Mouse (Mus musculus) hindbrain, embryonic 13.5 days (tissue): Measurements from ENCODE around the gene Gtdc1. TPM values are rescaled to one million over a fixed set of nuclear protein-coding genes. Genes with fewer than 3 reads are reported as not detected.

Experiments used
- ATAC-seq: fragments of 200-750 bp; cut with Nextera tagmentation; 2 replicates; pipeline ENCODE4 v1.8.0; 2017; ENCODE audit warnings: moderate TSS enrichment; ENCODE audit not compliant: low FRiP score
- H3K27ac ChIP-seq: fragments of 300-500 bp; sonication (generic); 2 replicates; pipeline ENCODE4 v1.5.1; 2015; ENCODE audit warnings: inconsistent platforms, mild to moderate bottlenecking, moderate library complexity
- H3K27me3 ChIP-seq: fragments of 300-500 bp; sonication (generic); 2 replicates; pipeline ENCODE4 v1.6.1; 2015; ENCODE audit warnings: mild to moderate bottlenecking, inconsistent platforms
- H3K36me3 ChIP-seq: fragments of 300-500 bp; sonication (generic); 2 replicates; pipeline ENCODE4 v1.6.1; 2015; ENCODE audit warnings: mild to moderate bottlenecking, inconsistent platforms
- H3K4me1 ChIP-seq: fragments of 300-500 bp; sonication (generic); replicated peaks from 2 replicates; pipeline ENCODE4 v1.6.1; 2015; ENCODE audit warnings: inconsistent platforms
- H3K4me2 ChIP-seq: fragments of 300-500 bp; sonication (generic); 2 replicates; pipeline ENCODE4 v1.6.1; 2015; ENCODE audit warnings: inconsistent platforms, mild to moderate bottlenecking, moderate library complexity
- H3K4me3 ChIP-seq: fragments of 300-500 bp; sonication (generic); 2 replicates; pipeline ENCODE4 v1.5.1; 2015; ENCODE audit warnings: mild to moderate bottlenecking, inconsistent platforms
- H3K9ac ChIP-seq: fragments of 300-500 bp; sonication (generic); 2 replicates; pipeline ENCODE4 v1.6.1; 2015; ENCODE audit warnings: mild to moderate bottlenecking, inconsistent platforms
- H3K9me3 ChIP-seq: fragments of 300-500 bp; sonication (generic); 2 replicates; pipeline ENCODE4 v1.6.1; 2016; ENCODE audit warnings: inconsistent platforms
- whole genome bisulfite sequencing: fragments of 180-500 bp; shearing (Covaris S2); methylation state at CpG from one replicate; pipeline ENCODE4 v1.1.7; 2015; 5-methylcytosine and 5-hydroxymethylcytosine counted together
- polyA plus RNA-seq: library from polyadenylated mRNA; unstranded; fragments of >200 nt; fragmentation: Nextera tagmentation; extraction: Ambion mirVana; gene quantifications from 2 replicates; pipeline ENCODE4 v1.2.1, GENCODE M21; 2015

The Gtdc1 gene
- polyA plus RNA-seq, 1 experiment from 2014 or later, result 21.0 TPM

DNA sequence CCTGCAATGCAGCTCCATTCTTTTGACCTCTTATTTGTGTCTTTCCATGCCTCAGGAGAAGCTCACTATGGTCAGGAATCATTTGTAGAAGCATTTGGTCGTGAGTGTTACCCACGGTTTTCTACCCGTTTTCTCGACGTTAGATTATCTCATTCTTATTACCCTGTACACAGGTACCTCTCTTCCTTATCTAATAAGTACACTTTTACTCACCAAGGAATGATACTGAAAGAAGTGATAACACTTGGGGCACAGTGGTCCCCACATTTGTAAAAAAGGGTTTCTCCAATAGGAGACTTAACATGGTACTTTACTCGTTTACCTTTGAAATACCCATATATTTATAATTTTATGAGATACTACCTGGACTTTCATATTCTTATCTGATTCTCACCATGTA is 28.0 kb upstream of the Gtdc1 start:
- 93% methylated on average over 6 of the region's 6 CpGs for whole genome bisulfite sequencing
- Histone ChIP-seq H3K36me3 (no peaks in the 10 kb centered on the region), H3K4me3 (no peak overlapping the region), H3K9ac (no peak overlapping the region), H3K27me3 (no peaks in the 10 kb centered on the region), H3K4me1 (no peaks in the 10 kb centered on the region), H3K4me2 (no peak overlapping the region), H3K9me3 (no peaks in the 10 kb centered on the region), H3K27ac (no peak overlapping the region)
- ATAC-seq, result no peak

- Histone ChIP-seq H3K9ac (no peak overlapping the region), H3K27me3 (no peaks in the 10 kb centered on the region), H3K4me1 (no peaks in the 10 kb centered on the region), H3K36me3 (no peaks in the 10 kb centered on the region), H3K9me3 (no peaks in the 10 kb centered on the region), H3K4me2 (no peak overlapping the region), H3K4me3 (no peak overlapping the region), H3K27ac (no peak overlapping the region)
- no peak for ATAC-seq
- WGBS, result 90% methylated on average over 1 of the region's 1 CpGs
Measured at GRCm38 (mm10) chr2:44954180-44954579, 26.7 kb upstream of the Gtdc1 start.

DNA sequence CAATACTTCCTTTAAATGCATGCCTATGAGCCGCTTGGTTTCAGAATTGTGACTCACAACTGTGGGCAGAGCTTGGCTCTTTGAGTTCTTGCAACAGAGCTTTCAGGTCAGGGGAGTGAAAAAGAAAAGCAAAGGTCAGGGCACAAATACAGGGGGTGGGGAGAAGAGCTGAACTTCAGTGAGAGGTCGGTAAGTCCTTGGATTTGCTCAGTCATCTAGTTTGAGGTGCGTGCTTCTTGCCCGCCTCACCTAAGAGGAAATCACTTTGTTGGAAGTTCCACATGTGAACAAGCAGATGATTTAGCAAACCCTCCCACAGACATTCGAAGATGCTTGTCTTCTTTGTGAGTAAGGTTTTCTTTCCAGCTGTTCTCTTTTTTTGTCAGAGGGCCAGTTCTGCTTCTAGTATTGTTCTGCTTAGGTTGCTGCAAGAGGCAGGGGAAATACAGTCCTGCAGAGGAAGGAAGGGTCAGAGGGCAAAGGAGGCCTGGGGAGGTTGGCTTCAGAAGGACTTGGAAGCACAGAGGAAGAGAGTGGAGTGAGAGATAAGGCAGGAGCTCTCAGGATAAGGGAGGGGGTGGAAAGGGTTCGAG is 25.5 kb upstream of the Gtdc1 start:
- Histone ChIP-seq H3K4me1 (no peaks in the 10 kb centered on the region), H3K9me3 (no peaks in the 10 kb centered on the region), H3K27ac (no peak overlapping the region), H3K4me3 (no peak overlapping the region), H3K27me3 (no peaks in the 10 kb centered on the region), H3K36me3 (no peaks in the 10 kb centered on the region), H3K9ac (no peak overlapping the region), H3K4me2 (no peak overlapping the region)
- 27% methylated on average over 6 of the region's 6 CpGs for WGBS
- ATAC-seq, result no peak

DNA sequence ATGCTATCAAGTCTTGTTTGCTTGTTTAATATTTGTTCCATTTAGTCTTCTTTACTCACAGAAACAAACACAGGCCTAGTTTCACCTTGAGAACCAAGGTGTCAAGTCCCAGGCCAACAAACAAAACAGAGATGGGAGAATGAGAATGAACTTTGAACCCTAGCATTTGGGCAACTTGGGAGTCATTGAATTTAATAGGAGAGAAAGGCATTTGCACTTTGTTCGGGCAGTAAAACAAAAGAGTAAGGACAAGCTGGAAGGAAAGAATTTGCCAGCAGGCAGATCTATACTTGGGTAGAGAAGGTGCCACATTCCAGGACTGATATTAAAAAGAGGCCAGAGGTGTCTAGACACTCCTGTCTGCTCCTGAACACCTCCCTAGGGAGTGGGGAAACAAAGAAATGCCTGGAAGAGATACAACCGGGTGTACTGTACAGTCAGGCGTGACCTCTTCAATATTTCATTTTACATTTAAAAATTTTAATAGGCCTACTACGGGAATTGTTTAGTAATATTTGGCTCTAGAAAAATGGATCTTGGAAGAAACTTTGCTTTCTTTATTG is 24.3 kb upstream of the Gtdc1 start:
- Histone ChIP-seq H3K4me3 (no peak overlapping the region), H3K9ac (no peak overlapping the region), H3K27ac (no peak overlapping the region), H3K36me3 (no peaks in the 10 kb centered on the region), H3K27me3 (no peaks in the 10 kb centered on the region), H3K9me3 (no peaks in the 10 kb centered on the region), H3K4me1 (no peaks in the 10 kb centered on the region), H3K4me2 (no peak overlapping the region)
- ATAC-seq, result no peak
- 58% methylated on average over 4 of the region's 4 CpGs for WGBS

GRCm38 (mm10) chr2:44944689-44945088 is 17.2 kb upstream of the Gtdc1 start:
- ATAC-seq, result no peak
- Histone ChIP-seq H3K27me3 (no peaks in the 10 kb centered on the region), H3K36me3 (no peaks in the 10 kb centered on the region), H3K9ac (no peak overlapping the region), H3K4me3 (no peak overlapping the region), H3K9me3 (no peaks in the 10 kb centered on the region), H3K27ac (no peak overlapping the region), H3K4me2 (no peak overlapping the region), H3K4me1 (no peaks in the 10 kb centered on the region)
- 94% methylated on average over 2 of the region's 2 CpGs for WGBS

DNA sequence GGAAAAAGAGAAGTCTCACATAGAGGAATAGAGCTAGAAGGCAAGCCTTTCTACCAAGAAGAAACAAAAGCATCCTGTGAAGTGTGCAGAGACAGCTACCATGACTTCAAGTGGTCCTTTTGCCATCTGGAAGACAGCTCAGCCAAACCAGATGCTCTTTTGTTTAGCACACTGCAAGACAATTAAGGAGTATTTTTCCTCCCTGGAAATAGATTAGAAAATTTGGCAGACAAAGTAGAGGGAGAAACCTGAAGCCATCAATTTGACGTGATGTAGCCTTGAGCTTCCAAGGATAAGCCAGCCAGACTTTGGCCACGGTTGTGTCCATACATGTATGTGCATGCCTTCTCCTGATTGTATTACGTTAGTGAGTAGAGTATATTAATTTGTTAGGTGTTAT is 3.5 kb upstream of the Gtdc1 start:
- WGBS, result 79% methylated on average over 3 of the region's 3 CpGs

DNA sequence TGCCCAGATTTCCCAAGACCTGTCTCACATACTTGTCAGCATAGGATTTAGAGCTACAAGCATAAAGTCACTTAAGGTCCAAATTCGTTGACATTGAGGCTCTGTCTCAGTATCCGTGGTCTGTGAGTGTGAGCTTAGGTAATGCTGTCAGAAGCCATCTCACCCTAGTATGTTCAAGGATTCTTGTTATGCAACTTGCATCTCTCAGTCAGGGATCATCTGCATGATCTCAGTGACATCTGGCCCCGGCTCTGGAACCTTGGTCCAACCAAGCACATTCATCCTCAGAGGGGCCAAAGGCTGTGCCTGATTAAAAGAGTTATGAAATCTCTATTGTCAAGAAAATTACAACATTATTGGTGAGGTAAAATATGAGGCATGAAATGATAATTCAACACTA is 1.2 kb upstream of the Gtdc1 start:
- H3K27me3 ChIP-seq, result 0 out of 2 replicates have a peak, but pooled peaks cover 2% of the 10 kb centered on the region
- no peak overlapping the region for H3K4me2 ChIP-seq
- no peak for ATAC-seq
- no peak overlapping the region for H3K27ac ChIP-seq
- no peak overlapping the region for H3K4me3 ChIP-seq
- WGBS, result 84% methylated on average over 3 of the region's 3 CpGs
- no peaks in the 10 kb centered on the region for H3K9me3 ChIP-seq
- no peak overlapping the region for H3K9ac ChIP-seq
- H3K36me3 ChIP-seq, result no peaks in the 10 kb centered on the region
- H3K4me1 ChIP-seq, result peaks cover 8% of the 10 kb centered on the region

More for the DNA sequence above, 3.5 kb upstream of the Gtdc1 start:
- no peaks in the 10 kb centered on the region for H3K36me3 ChIP-seq
- H3K4me2 ChIP-seq, result no peak overlapping the region
- peaks cover 4% of the 10 kb centered on the region; the same call in 1 of the 2 replicates for H3K4me1 ChIP-seq
- ATAC-seq, result no peak
- no peaks in the 10 kb centered on the region for H3K9me3 ChIP-seq
- H3K9ac ChIP-seq, result no peak overlapping the region
- H3K27ac ChIP-seq, result no peak overlapping the region
- H3K4me3 ChIP-seq, result no peak overlapping the region
- H3K27me3 ChIP-seq, result 0 out of 2 replicates have a peak, but pooled peaks cover 2% of the 10 kb centered on the region

- Histone ChIP-seq H3K9ac (peak overlapping the region; percentile 86), H3K36me3 (no peaks in the 10 kb centered on the region), H3K27me3 (0 out of 2 replicates have a peak, but pooled peaks cover 2% of the 10 kb centered on the region), H3K4me3 (peak overlapping the region; percentile 71), H3K4me1 (peaks cover 8% of the 10 kb centered on the region), H3K4me2 (peak overlapping the region; percentile 67), H3K27ac (peak overlapping the region; percentile 95), H3K9me3 (no peaks in the 10 kb centered on the region)
- WGBS, result under 1% methylated on average over 37 of the region's 95 CpGs
- ATAC-seq, result peak; percentile 98
Measured at GRCm38 (mm10) chr2:44926683-44927481, 575 bp downstream of the Gtdc1 start.

- Histone ChIP-seq H3K27ac (peak overlapping the region; percentile 95), H3K4me3 (peak overlapping the region; percentile 71), H3K36me3 (no peaks in the 10 kb centered on the region), H3K4me1 (peaks cover 8% of the 10 kb centered on the region), H3K9me3 (no peaks in the 10 kb centered on the region), H3K4me2 (peak overlapping the region; percentile 67), H3K9ac (peak overlapping the region; percentile 86), H3K27me3 (0 out of 2 replicates have a peak, but pooled peaks cover 2% of the 10 kb centered on the region)
- ATAC-seq, result no peak
- under 1% methylated on average over 17 of the region's 17 CpGs for WGBS
Measured at GRCm38 (mm10) chr2:44926167-44926682, 1.2 kb downstream of the Gtdc1 start.

DNA sequence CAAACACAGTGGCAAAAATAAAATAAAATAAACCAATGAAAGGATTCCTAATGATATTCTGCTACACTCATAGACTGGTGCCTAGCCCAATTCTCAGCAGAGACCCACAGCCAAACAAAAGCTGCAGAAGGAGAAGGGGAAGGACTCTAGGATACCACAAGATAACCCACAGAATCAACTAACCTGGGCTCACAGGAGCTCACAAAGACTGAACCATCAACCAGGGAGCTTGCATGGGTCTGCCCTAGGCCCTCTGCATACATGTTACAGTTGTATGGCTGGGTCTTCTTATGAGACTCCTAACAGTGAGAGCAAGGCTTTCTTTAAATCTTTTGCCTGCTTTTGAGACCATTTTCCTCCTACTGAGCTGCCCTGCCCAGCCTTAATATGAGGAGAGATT is 2.8 kb downstream of the Gtdc1 start:
- no peak overlapping the region for H3K9ac ChIP-seq
- no peaks in the 10 kb centered on the region for H3K36me3 ChIP-seq
- H3K4me3 ChIP-seq, result no peak overlapping the region
- H3K4me2 ChIP-seq, result no peak overlapping the region
- H3K27ac ChIP-seq, result no peak overlapping the region
- H3K27me3 ChIP-seq, result 0 out of 2 replicates have a peak, but pooled peaks cover 2% of the 10 kb centered on the region
- no peak for ATAC-seq
- H3K4me1 ChIP-seq, result peaks cover 8% of the 10 kb centered on the region
- H3K9me3 ChIP-seq, result no peaks in the 10 kb centered on the region

GRCm38 (mm10) chr2:44923056-44923883 is 4.2 kb downstream of the Gtdc1 start:
- H3K4me2 ChIP-seq, result no peak overlapping the region
- H3K36me3 ChIP-seq, result no peaks in the 10 kb centered on the region
- H3K9me3 ChIP-seq, result no peaks in the 10 kb centered on the region
- ATAC-seq, result no peak
- no peak overlapping the region for H3K4me3 ChIP-seq
- H3K9ac ChIP-seq, result no peak overlapping the region
- peaks cover 8% of the 10 kb centered on the region for H3K4me1 ChIP-seq
- H3K27ac ChIP-seq, result no peak overlapping the region
- 94% methylated on average over 8 of the region's 8 CpGs for WGBS
- H3K27me3 ChIP-seq, result no peaks in the 10 kb centered on the region

GRCm38 (mm10) chr2:44922500-44922899 is 5.0 kb downstream of the Gtdc1 start:
- ATAC-seq, result no peak
- WGBS, result 94% methylated on average over 2 of the region's 2 CpGs
- no peak overlapping the region for H3K9ac ChIP-seq
- H3K27ac ChIP-seq, result no peak overlapping the region
- no peak overlapping the region for H3K4me3 ChIP-seq
- H3K36me3 ChIP-seq, result no peaks in the 10 kb centered on the region
- H3K9me3 ChIP-seq, result no peaks in the 10 kb centered on the region
- H3K27me3 ChIP-seq, result no peaks in the 10 kb centered on the region
- no peak overlapping the region for H3K4me2 ChIP-seq
- peaks cover 8% of the 10 kb centered on the region for H3K4me1 ChIP-seq
